Mouse (Mus musculus) regulatory T cell (primary cell): ENCODE results near the gene Atxn1.

Source experiments
- in situ Hi-C: fragments of 300-600 bp; cut with MboI, MseI; formaldehyde crosslinking; loops from one replicate; pipeline ENCODE4 v1.15.1; 2025; ENCODE audit warnings: high pct_unique_total_duplicates

Atxn1 gene

DNA sequence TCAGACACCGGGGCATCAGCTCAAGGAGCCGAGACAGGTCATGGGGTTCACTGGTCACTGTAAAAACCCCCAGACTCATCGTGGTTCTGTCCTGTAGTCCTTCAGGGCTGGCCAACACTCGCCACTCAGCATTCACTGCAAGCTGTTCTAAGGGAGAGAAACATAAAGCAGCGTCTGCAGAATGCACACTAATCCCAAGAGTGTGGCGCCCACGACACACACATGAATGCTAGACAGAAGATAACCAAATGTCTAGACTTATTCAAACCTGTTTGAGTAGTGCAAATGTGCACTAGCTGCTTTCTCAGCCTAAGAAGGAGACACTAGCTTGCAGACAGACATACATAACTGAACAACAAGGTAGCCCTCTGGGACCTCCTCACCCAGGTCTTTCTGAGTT is 321.9 kb downstream of the Atxn1 start:
- in situ Hi-C loops: no loop called here

DNA sequence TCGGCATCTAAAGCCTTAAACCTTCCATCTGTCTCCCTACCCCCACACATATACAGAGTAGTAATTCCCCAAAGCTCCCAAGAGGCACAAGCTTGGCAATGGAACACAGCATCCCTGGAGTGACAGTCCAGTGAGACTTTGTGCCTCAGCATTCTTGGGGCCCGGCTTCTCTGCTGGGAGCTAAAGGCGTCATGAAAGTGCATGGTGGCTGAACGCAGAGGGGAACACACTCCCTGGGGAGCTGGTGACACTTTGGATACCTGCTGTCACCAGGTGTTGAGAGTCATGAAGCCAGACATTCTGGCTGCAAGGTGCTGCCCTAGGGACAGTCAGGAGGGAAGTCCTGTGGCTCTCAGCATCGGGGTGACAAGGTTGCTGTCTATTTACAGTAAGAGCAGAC is 324.4 kb downstream of the Atxn1 start:
- in situ Hi-C loops: no loop called here

DNA sequence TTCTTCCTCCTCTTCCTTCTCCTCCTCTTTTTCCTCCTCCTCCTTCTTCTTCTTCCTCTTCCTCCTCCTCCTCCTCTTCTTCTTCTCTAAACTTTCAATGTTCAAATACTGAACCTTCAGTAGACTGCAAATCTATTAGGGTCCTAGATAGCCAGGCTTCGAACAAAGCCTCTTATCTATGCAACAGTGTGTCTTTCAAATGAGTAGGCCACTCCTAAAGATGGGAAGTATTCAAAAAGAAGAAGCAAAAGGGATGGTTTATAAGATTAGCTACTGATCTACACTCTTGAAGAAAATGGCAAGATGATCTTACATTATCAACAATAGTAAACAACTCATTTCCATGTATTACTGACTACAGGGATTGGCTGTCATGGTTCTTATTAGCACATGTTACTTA is 326.5 kb downstream of the Atxn1 start:
- in situ Hi-C loops: no loop called here

DNA sequence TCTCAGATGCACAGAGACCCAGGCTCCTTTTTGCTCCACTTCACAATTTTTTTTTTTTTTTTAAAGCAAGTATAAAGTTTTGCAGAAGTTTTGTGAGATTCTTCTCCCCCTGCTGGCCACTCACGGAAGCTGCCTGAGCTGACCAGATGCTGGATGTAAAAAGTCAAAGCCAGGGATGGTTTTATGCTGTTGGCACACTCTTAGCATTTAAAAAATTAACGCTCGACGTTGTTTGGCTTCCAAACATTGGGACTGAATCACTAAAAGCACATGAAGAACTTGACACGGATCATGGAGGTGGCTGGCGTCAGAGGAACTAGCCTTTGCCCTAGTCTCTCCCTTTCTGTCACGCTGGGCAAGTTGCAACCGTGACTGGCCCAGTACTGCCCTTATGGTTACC is 327.5 kb downstream of the Atxn1 start:
- in situ Hi-C loops: no loop called here

DNA sequence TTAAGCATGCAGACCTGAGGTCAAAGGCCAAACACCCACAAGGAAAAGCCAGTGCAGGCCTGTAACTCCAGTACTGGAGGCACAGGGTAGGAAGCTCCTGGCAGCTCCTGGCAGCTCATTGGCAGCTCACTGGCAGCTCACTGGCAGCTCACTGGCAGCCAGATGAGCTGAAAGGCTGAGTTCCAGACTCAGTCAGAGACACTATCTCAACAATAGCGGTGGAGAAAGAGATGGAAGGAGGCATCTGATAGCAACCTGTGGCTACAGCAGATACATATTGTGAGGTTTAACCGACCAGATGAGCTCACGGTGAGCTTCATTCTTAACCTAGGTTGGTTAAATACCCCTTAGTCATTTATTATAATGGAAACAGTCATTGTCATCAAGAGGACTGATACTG is 328.4 kb downstream of the Atxn1 start:
- in situ Hi-C loops: no loop called here

DNA sequence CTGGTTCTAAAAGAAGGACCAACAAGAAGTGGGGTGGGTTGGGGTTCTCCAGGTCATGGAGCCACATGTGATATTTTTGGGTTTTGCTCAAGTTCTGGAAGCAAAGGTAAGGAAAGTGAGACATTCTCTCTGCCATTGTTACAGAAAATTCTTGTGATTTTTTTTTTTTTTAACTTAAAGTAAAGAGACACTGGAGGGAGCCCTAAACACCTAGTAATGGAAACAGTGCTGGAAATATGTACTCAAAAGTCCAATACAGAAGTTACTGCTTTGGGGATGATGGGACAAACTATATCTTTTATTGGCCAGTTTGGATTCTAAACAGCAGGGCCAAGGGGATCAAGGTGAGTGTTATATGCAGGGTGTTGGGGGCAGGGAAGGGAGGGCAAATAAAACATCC is 330.9 kb downstream of the Atxn1 start:
- in situ Hi-C loops: no loop called here

DNA sequence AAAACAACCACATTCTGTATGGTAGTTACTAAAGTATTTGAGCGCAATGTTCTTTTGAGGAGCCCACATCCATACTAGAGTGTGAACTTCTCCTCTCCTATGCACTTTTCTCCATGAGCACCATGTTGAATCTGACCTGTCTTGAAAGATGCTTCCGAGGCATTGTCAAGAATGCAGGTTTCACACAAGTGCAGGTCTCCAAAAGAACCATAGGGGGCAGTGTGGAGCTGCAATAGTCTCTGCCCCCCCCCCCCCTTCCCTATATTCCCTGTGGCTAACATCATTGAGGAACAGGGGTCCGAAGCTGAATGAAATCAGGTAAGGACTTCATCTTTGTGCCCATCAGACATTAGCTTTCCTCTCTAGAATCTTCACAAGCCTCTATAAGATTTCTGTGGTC is 332.7 kb downstream of the Atxn1 start:
- in situ Hi-C loops: no loop called here

DNA sequence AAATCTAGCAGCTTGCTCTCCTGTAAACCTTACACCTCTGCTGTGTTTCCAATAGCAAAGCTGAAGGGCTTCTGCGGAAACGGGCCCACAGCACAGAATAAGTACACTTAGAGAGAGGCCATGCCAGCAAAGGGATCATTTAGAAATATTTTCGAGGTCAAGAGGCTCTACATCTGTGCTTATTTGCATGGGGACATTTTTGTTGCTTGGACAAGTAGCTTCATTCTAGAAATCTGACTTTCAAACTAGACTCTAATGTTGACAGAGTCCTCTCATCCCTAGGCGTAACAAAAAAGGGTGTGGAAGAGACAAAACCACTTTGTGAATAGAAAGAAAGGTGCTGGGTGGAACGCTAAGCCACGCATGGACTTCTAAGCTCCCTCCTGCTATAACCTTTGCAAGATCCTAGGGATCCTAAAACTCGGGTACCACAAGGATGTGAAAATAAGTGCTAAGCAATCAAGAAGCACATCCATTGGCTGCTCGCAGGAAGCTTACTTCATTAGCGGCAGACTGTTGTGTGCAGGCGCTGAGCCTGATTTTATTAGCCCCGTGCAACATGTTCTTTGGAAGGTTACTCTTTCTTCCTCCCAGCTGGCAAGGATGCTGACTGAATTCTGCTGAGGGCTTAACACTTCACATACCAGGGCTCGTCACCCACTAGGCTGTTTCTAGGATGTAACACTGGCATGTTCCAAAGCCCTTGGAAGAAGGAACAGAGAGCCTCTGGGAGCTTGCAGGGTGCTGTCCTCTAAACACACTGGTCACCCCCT is 334.1 kb downstream of the Atxn1 start:
- in situ Hi-C loops: no loop called here

DNA sequence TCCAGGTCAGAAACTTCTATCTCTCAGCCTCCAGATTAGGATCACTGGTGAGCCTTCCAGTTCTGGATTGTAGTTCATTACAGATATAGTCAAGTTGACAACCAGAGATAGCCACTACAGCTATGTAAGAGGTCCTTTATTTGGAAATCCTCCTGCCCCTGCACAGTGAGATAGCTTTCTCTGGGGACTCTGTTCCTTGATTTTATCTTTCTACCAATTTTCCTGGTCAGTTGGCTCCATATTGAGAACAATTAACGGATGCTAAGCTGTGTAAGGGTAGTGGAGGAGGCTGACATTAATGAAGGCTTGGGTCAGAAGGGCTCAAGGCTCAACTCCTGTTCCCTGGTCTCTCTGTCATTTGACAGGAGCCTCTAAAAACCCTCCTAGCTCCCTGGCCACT is 335.1 kb downstream of the Atxn1 start:
- in situ Hi-C loops: no loop called here

DNA sequence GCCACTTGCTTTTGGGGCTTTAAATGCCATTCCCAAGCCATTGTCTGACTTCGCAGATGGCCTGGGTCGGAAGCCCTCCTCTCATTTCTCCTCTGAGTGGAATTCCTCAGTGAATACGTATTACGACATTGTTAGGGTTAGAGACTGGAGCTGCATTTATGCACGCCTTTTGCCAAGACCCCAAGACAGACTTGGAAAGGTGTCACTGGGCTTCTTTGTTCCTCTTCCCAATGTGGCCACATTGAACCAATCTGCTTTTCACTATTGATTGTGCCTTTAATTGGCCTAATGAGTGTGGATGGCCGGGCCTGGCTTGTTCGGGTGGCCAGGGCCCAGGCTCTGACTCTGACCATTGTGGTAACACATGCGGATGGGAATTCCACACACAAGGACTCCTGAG is 336.5 kb downstream of the Atxn1 start:
- in situ Hi-C loops: no loop called here

DNA sequence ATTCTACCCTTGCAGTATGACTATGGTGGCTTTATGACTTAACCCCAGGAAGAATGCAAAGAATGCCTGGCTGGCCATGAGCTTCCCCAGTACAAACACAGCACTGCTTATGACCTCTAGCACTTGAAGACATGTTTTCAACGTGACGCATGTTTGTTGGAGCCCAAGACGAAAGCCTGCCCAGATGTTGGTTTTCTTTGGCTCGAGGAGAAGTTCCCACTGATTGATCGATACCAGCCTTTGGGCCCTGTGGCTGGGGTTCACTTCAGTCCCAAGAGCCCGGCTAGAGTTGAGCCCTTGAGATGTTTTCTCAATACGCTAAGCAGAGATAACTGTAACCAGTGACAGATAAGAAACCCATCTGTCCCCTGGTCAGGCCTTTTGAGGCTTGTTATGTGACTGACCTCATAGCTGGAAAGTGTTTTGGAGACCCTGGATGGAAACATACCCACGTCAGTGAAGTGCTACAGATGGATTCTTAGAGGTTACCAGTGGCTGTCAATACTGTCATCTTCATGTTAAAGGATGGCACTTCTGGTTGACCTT is 337.5 kb downstream of the Atxn1 start:
- in situ Hi-C loops: no loop called here

DNA sequence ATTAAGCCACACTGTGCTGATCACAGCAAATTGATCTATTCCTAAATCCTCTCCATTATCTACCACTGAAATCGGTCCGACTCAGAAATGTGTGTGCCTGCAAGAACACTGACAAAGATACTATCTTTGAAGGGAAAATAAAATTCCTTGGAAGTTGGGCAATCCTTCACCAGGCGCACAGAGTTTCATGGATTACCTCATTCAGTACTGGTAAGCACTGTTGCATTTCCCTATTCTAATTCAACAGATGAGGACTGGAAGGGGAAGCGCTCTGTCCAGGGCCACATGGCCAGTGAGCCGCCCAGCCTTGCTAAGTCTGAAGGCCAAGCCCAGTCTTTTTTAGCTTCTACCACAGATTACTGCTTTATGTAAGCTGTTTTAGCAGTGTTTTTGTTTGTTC is 339.1 kb downstream of the Atxn1 start:
- in situ Hi-C loops: no loop called here

DNA sequence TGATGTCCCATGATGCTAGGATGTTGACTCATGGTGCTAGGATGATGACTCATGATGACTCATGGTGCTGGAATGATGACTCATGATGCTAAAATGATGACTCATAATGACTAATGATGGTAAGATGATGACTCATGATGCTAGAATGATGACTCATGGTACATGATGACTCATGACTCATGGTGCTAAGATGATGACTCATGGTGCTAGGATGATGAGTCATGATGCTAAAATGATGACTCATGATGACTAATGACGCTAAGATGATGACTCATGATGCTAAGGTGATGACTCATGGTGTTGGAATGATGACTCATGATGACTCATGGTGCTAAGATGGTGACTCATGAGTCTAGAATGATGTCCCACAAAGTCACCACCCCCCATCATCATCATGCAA is 341.0 kb downstream of the Atxn1 start:
- in situ Hi-C loops: no loop called here

DNA sequence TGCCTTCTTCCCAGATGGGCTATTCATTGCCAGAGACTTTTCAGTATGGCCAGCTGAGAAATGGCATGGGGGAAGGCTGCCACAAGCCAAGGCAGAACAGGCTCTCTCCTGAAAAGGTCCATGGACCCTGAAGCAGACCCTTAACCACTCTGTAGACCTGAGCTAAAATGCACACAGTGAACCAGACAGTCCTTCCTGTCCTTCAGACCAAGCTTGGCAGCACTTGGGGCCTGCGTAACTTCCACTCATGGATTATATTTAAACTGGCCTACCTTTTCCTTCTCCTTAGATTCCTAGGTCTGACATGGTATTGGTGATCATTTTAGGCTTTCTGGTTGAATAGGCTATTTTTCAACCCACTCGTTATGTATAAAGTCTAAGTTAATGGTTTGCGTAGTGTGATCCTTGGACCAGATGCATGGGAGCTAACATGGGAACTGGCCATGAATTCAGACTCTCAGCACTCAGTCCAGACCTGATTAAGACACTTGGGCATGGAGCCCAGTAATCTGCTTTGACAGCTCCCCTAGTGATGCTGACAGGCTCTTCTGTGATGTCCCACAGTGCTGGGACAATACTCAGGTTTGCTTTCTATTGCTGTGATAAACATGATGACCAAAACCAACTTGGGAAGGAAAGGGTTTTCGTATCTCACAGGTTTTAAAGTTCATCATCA is 341.8 kb downstream of the Atxn1 start:
- in situ Hi-C loops: no loop called here

DNA sequence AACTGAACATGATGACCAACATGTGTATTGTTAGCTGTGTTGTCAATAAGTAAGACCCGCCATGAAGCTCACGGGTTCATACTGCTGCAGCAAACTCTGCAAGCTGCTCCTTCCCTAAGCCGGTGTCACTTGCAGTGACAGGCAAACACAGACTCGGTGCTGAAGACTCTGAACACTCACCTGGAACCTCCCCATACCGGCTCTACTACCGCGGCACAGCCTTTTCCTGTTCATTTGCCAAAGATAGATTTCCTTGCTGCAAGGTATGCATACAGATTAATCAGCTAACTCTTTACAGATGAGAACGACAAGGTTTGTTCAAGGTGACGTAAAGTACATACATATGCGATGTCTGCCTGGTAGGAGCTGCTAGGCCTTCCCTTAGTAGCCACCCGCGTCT is 344.1 kb downstream of the Atxn1 start:
- in situ Hi-C loops: no loop called here

DNA sequence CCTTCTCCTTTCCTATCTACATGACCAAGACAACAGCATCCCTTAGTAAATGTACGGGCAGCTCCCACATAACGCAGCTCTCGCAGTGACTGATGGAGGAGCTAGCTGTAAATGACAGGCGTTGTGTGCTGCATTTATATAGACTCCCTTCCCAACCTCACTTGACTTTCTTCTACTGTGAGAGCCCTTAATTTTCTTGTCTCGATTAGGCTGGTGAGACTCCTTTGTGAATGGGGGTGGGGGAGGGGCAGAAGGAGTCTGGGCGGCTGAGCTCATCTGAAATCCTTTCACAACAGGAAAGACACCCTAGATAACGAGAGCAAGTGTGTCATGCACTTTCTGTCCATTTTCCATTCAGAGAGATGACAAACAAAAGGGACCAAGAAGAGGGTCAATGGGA is 344.5 kb downstream of the Atxn1 start:
- in situ Hi-C loops: no loop called here

DNA sequence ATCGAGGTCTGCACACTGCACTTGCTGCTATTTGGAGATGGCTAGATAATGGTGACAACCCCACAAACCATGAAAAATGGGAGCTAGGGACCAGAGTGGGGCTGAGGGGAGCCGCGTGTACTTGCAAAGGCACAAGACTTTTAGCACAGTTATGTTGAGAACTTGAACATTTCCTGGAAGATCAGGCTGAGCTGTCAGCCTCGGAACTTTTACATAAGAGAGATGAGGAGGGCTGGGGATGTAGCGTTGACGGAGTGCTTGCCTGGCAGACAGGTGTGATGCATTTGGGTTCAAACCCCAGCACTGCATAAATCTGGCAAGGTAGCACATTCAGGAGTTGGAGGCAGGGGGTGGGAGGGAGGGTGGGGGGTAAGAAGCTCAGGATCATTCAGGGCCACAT is 346.8 kb downstream of the Atxn1 start:
- in situ Hi-C loops: no loop called here

DNA sequence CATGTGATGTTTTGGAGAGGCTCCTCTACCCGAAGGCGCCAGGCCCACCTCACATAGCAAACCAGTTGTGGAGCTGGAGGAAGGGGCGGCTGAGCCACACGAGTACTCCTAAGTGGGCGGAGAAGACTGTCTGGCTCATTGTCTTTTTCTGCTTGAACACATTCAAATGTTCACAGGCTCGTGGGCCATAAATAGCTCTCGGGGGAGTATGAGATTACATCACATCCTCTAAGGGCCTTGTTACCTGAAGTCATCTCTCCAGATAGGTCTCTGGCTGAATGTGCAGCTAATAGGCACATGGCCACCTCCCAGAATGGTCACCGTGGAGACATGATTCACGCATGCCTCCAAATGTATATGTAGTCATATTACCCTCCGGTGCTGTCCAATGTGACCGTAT is 350.0 kb downstream of the Atxn1 start:
- in situ Hi-C loops: no loop called here

DNA sequence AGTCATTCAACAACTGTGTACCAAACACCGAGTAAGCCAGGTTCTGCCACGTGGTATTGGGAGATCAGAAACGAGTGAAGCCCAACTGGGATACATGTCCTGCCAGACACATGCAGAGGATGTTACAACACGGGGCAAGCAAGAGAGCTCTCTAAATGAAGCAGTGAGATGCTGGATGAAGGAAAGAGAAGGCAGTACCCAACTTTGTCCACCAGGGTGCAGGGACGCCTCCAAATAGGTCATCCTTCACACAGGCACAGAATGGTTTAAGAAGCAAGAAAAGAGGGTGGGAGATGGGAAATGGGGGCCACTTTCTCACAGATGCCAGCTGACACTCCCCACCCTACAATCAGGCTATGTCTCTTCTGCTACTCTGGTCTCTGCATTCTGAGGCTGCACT is 351.5 kb downstream of the Atxn1 start:
- in situ Hi-C loops: no loop called here

DNA sequence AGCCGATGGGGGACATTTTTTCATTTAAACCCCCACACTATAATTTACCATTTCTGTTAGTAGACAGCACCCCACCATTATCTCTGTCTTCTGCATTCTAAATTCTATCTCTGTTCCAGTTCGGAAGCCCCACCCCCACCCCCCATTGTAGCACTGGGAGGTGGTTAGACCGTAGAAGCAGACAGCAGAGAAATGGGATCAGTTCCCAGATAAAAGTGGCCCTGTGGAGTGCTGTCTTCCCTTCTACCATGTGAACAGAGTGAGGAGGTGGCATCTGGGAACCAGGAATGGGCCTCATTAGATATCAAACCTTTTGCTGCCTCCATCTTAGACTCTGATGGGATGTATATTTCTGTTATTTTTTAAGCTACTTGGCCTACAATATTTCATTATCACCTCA is 353.3 kb downstream of the Atxn1 start:
- in situ Hi-C loops: no loop called here

DNA sequence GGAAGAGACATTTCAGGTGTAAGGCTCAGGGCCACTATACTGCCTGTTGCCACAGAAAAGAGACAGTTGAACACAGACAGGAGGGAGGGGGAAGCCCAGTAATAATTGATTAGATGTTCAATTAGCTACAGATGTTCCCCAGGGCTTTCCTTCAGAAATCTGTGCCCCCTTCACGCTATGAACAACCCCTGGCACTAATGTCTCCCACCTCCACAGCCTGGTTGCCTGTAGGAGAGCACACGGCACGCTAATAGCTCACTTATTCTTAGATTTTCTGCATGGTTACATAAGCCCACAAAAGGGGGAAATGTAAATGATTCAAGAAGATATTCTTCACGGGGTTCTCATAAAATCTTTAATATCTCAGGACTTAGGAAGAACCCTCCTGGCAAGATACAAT is 355.3 kb downstream of the Atxn1 start:
- in situ Hi-C loops: loop anchor here (10.0 kb wide), 1 partner anchor 1625 kb away; no protein-coding TSS in a partner anchor

DNA sequence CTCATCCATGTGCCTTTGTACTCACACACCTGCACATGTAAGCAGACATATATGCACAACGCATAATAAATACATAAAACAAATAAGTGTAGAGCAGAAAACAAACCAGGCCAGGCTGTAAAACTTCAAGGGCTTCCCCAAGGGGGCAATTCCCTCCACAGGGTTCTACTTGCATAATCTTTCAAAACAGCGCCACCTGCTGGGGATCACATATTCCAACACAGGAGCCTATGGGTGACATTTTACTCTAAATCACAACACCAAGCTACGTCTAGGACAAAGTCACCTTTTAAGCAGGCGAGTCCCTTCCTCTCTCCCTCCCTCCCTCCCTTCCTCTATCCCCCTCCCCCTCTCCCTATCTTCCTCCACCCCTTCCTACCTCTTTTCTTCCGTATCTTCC is 356.2 kb downstream of the Atxn1 start:
- in situ Hi-C loops: loop anchor here (10.0 kb wide), 1 partner anchor 1626 kb away; no protein-coding TSS in a partner anchor

DNA sequence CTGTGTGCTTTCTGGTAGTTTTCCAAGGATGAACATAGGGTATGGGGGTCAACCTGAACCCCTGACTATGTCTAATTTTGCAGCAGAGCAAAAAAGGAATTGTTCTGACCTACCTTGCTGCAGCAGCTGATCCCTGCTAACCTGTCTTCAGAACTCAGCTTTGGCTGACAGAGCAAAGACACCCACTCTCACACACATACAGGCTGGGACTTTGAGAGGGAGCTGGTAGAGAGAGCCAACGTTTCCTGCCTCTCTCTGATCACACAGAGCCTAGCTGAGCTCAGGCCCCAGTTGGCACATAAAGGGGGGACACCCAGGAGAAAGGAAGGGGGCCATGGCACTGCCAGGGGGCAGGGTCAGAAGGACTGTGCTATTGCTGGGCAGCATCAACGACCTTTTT is 356.9 kb downstream of the Atxn1 start:
- in situ Hi-C loops: loop anchor here (10.0 kb wide), 1 partner anchor 1627 kb away; no protein-coding TSS in a partner anchor
